Mouse (Mus musculus) hindbrain, embryonic 15.5 days (tissue): ENCODE measurements at regions not wholly inside any gene's neighbourhood (a gene's known extent, or its start where the extent isn't known, plus 50 kb on each side); places are given as distances from the start of the nearest gene placed in this dataset.

Experiments
- ATAC-seq: fragments of 200-750 bp; cut with Nextera tagmentation; 2 replicates; pipeline ENCODE4 v1.8.0; 2017; ENCODE audit warnings: low read depth, moderate number of reproducible peaks, moderate TSS enrichment; ENCODE audit not compliant: low FRiP score
- H3K27ac ChIP-seq: fragments of 300-500 bp; sonication (generic); replicated peaks from 2 replicates; pipeline ENCODE4 v1.5.1; 2015; ENCODE audit warnings: mild to moderate bottlenecking, inconsistent platforms
- H3K27me3 ChIP-seq: fragments of 300-500 bp; sonication (generic); 2 replicates; pipeline ENCODE4 v1.6.1; 2015; ENCODE audit warnings: control low read depth, inconsistent platforms
- H3K36me3 ChIP-seq: fragments of 300-500 bp; sonication (generic); 2 replicates; pipeline ENCODE4 v1.6.1; 2015; ENCODE audit warnings: control low read depth, inconsistent platforms
- H3K4me1 ChIP-seq: fragments of 300-500 bp; sonication (generic); replicated peaks from 2 replicates; pipeline ENCODE4 v1.6.1; 2015; ENCODE audit warnings: control low read depth, inconsistent platforms
- H3K4me2 ChIP-seq: fragments of 300-500 bp; sonication (generic); 2 replicates; pipeline ENCODE4 v1.6.1; 2015; ENCODE audit warnings: moderate library complexity, mild to moderate bottlenecking, inconsistent platforms
- H3K4me3 ChIP-seq: fragments of 300-500 bp; sonication (generic); 2 replicates; pipeline ENCODE4 v1.5.1; 2015; ENCODE audit warnings: mild to moderate bottlenecking, inconsistent platforms
- H3K9ac ChIP-seq: fragments of 300-500 bp; sonication (generic); 2 replicates; pipeline ENCODE4 v1.6.1; 2015; ENCODE audit warnings: inconsistent platforms
- H3K9me3 ChIP-seq: fragments of 300-500 bp; sonication (generic); 2 replicates; pipeline ENCODE4 v1.6.1; 2016; ENCODE audit warnings: control low read depth, inconsistent platforms
- WGBS: fragments of 180-500 bp; shearing (Covaris S2); methylation state at CpG from one replicate; pipeline ENCODE4 v1.1.7; 2015; 5-methylcytosine and 5-hydroxymethylcytosine counted together

GRCm38 (mm10) chr19:42673133-42673532, 60.5 kb upstream of the Loxl4 start:
- Histone ChIP-seq H3K4me3 (no peak overlapping the region), H3K9me3 (no peaks in the 10 kb centered on the region), H3K27ac (peak overlapping the region; percentile 20; the same call in 1 of the 2 replicates), H3K4me1 (peaks cover 13% of the 10 kb centered on the region), H3K9ac (no peak overlapping the region), H3K4me2 (0 out of 2 replicates have a peak overlapping the region, but pooled peaks have one; percentile 3), H3K27me3 (peaks cover 21% of the 10 kb centered on the region), H3K36me3 (no peaks in the 10 kb centered on the region)
- 6% methylated on average over 9 of the region's 9 CpGs for WGBS
- peak; percentile 84 for ATAC-seq

GRCm38 (mm10) chr19:42669886-42670285, 57.3 kb upstream of the Loxl4 start:
- Histone ChIP-seq H3K27me3 (peaks cover 24% of the 10 kb centered on the region), H3K9ac (no peak overlapping the region), H3K4me1 (peaks cover 13% of the 10 kb centered on the region), H3K27ac (no peak overlapping the region), H3K4me3 (no peak overlapping the region), H3K9me3 (no peaks in the 10 kb centered on the region), H3K4me2 (no peak overlapping the region), H3K36me3 (no peaks in the 10 kb centered on the region)
- WGBS: 72% methylated on average over 6 of the region's 6 CpGs
- ATAC-seq: no peak

- 68% methylated on average over 14 of the region's 14 CpGs for WGBS
- Histone ChIP-seq H3K9me3 (no peaks in the 10 kb centered on the region), H3K4me3 (no peak overlapping the region), H3K27me3 (peaks cover 27% of the 10 kb centered on the region), H3K4me2 (no peak overlapping the region), H3K9ac (no peak overlapping the region), H3K36me3 (no peaks in the 10 kb centered on the region), H3K4me1 (peaks cover 8% of the 10 kb centered on the region), H3K27ac (no peak overlapping the region)
- no peak for ATAC-seq
These were observed 55.9 kb upstream of the Loxl4 start for GRCm38 (mm10) chr19:42668385-42669098.

- Histone ChIP-seq H3K36me3 (no peaks in the 10 kb centered on the region), H3K4me3 (no peak overlapping the region), H3K27ac (no peak overlapping the region), H3K27me3 (peaks cover 33% of the 10 kb centered on the region), H3K9ac (no peak overlapping the region), H3K4me1 (no peaks in the 10 kb centered on the region), H3K9me3 (no peaks in the 10 kb centered on the region), H3K4me2 (no peak overlapping the region)
- no peak for ATAC-seq
- WGBS: 87% methylated on average over 5 of the region's 5 CpGs
These were observed 54.3 kb upstream of the Loxl4 start for GRCm38 (mm10) chr19:42666906-42667305.
